Mouse (Mus musculus) ES-E14 (cell line): ENCODE results near the gene Emc3.

ENCODE experiments used
- CHD2 ChIP-seq: IDR thresholded peaks from 2 replicates; pipeline ENCODE4 v1.6.1; 2014; ENCODE audit warnings: mild to moderate bottlenecking, low read depth, low read length, inconsistent platforms
- MAFK ChIP-seq: IDR thresholded peaks from 2 replicates; pipeline ENCODE4 v1.6.1; 2014; ENCODE audit warnings: mild to moderate bottlenecking, low read depth, low read length, inconsistent platforms; ENCODE audit not compliant: insufficient read depth
- ZNF384 ChIP-seq: IDR thresholded peaks from 2 replicates; pipeline ENCODE4 v1.6.1; 2012; ENCODE audit warnings: low read depth, low read length, inconsistent platforms

GRCm38 (mm10) chr6:113495071-113495675 lies 36.3 kb downstream of the Emc3 start:
- TF ChIP-seq CHD2 (no peak), ZNF384 (no peak), MAFK (no peak)
